Mouse (Mus musculus): ENCODE results near the gene Zbtb3.
"Not testable (repeated sequence)": the region's sequence is repeated elsewhere in the genome, so short reads cannot be mapped to it uniquely, and the experiment has no call there.

Zbtb3 gene

GRCm38 (mm10) chr19:8803879-8804660, 1.7 kb downstream of the Zbtb3 start:
- no peak for DNase-seq

GRCm38 (mm10) chr19:8806810-8807209, 4.5 kb downstream of the Zbtb3 start:
- DNase-seq: no peak

- no peak for DNase-seq
Measured at GRCm38 (mm10) chr19:8815812-8816211, 13.5 kb downstream of the Zbtb3 start.

- DNase-seq: no peak
Measured at GRCm38 (mm10) chr19:8817001-8817400, 14.6 kb downstream of the Zbtb3 start.

- no peak for DNase-seq
Measured at GRCm38 (mm10) chr19:8818301-8818798, 16.0 kb downstream of the Zbtb3 start.

DNA sequence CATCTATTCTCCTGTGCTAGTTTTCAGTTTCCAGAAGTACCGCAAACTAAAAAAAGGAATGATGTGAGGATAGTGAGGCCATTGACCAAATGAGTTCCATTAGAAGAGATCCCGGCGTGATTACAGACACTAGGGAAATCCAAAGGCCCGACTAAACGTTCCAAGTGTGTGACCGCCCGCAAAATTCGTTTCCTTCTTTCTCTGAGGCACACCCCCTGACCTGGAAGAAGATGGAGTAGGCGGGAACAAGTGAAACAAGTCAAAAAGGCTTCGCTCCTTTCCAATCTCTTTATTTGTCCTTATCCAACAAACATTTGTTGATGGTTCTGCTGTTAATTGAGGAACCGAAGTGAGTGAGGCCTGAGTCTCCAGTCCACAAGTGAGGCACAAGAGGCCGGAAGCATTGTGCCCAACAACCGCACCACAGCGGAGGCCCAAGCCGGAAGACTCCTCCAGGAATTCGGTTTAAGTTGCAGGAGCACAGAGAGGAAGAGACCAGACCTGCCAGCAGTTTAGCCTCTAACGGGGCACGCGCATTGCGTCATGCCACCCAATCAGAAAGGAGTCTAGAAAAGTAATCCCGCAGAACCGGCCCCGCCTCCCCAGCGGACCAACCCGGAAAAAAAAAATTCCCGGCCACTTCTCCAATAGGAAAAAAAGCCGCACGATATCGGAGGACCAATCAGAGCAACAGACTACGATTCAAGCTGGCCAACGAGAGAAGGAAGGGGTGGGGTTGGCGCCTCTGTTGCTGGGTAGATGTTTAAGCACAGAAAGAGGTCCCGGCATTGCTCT, 16.6 kb downstream of the Zbtb3 start, which contains the start of gene Ttc9c:
Gene Ttc9c (minus strand): TSS at position 533 of the 795 bp plus-strand sequence.
- peak; percentile 96 for DNase-seq

GRCm38 (mm10) chr19:8819596-8820423, 17.5 kb downstream of the Zbtb3 start, which contains the start of gene Hnrnpul2:
Hnrnpul2 (plus strand) TSS chr19:8820010.
- peak; percentile 98 for DNase-seq

GRCm38 (mm10) chr19:8820424-8820956, 18.1 kb downstream of the Zbtb3 start:
- no peak for DNase-seq

DNA sequence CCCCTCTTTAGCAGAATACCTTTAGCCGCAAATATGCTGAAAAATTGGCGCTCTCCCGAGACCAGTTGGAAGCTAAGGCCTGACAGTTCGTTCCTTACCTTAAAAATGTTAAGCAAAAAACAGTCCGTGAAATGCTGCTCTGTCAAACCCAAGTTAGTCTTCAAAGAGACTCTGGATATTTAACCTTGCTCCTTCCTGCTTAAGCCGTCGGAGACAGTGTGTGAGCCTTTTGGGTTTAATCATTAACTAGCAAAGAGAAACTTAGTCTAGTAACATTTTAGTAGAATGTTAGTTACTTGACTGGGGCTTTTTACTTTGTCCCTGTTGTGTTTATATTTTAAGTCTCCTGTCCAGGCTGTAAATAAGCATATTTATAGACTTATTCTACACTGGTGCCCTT, 18.8 kb downstream of the Zbtb3 start:
- no peak for DNase-seq

DNA sequence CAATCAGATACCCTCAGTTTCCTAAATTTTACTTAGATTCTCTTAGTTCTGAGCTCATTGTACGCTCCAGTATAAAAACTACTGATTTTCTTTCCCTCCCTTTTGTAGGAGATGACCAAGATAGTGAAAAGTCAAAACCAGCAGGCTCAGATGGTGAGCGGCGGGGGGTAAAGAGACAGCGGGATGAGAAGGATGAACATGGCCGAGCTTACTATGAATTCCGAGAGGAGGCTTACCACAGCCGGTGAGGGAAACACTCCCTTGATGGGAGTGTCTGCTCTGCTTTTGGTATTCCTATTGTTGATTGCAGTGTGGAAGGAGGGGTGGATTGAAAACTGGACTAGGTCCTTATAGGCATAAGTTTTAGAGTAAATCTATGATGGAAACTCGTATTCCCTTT, 20.3 kb downstream of the Zbtb3 start:
- no peak for DNase-seq

DNA sequence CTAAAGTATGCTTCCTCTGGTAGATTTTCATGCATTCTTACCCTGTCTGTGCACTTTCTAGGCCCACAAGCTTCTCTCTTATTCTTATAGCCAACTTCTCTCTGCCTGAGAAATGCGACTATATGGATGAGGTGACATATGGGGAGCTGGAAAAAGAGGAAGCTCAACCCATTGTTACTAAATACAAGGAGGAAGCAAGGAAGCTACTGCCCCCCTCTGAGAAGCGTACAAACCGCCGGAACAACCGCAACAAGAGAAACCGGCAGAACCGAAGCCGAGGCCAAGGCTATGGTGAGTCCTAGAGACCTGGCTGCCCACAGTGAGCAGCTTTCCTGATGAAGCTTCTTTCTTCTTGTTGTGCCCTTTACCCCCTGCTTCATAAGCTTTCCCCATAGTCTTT, 27.3 kb downstream of the Zbtb3 start, which contains the start of gene AC129217.1:
Gene AC129217.1 (plus strand): TSS at position 114 of the 400 bp plus-strand sequence.
- DNase-seq: no peak

GRCm38 (mm10) chr19:8830664-8831063, 28.3 kb downstream of the Zbtb3 start:
- DNase-seq: no peak

DNA sequence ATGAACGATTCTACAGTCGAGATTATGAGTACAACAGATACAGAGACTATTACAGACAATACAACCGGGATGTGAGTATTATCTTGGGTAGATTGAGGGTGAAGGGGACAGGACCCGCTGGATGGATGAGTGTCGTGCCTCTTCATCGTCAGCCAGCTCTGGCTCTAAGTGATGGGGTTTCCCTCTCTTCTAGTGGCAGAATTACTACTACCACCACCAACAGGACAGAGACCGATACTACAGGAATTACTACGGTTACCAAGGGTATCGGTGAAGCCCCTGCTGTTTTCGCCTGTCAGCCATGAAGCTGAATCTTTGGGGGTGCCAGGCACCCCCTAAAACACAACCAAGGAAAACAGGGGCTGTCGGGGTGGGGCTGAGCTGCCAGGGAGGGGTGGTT, 28.9 kb downstream of the Zbtb3 start:
- DNase-seq: no peak

- DNase-seq: no peak
Measured at GRCm38 (mm10) chr19:8832971-8833370, 30.6 kb downstream of the Zbtb3 start.

GRCm38 (mm10) chr19:8836327-8836726, 34.0 kb downstream of the Zbtb3 start:
- DNase-seq: not testable (repeated sequence)

DNA sequence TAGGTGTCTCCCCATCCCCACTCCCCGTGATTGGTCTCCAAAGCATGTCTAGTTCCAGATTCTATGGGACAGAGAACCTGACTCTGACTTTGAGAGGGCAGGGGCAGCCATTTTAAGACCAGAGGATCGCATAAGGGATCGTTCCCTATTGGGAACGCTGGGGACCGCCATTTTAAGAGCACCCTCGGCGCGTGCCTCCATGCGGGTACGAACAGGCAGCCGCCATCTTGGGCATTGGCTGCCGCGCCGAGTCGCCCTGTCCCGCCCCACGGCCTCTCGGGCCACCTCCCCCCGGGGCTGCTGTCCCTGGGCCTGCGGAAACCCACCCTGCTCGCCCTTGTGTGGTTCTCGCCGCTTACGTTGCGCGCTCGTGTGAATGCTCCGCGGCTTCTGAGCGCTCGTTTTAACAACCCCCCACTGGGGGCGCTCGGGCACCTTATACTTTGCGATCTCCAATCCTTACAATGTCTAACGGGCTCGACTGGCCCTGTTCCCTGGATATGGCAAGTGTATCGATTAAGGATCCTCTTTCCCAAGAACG, 35.0 kb downstream of the Zbtb3 start, which contains the start of gene Bscl2:
Gene Bscl2 (plus strand): TSS at position 217 of the 541 bp plus-strand sequence.
- DNase-seq: peak; percentile 82

DNA sequence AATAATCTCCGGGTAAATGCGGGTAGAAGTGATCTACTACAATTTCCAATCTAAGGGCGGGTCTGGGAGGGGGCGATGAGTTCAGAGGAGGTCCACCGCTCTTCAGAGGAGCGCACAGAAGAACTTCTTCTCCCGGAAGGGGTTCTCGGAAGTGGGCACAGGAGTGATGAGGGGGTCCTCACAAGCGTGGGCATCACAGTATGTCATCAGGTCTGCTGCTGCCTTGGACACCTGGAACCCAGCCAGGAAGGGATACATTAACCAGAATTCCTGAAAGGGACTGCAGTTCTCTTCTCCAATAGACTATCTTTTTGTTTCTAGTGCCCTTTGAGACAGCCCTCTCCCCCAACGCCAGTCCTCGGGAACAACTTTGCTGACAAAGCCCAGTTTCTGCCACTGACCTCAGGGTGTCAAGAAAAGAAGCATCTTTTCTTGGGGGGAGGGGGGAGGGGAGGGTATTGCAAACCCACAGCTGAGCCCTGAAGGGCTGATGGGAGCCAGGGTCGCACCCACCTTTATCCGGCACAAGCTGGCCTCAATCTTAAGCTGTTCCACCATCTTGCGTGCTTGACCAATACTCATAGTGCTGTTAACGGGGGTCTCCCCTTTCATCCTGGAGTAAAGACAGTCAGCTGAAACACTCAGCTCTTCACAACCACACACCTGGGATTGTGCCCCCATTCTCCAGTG, 35.8 kb downstream of the Zbtb3 start:
- DNase-seq: peak; percentile 33

- no peak for DNase-seq
Measured at GRCm38 (mm10) chr19:8839103-8839907, 37.0 kb downstream of the Zbtb3 start, which contains the start of gene Gng3. Gng3 (minus strand) TSS chr19:8839194.

DNA sequence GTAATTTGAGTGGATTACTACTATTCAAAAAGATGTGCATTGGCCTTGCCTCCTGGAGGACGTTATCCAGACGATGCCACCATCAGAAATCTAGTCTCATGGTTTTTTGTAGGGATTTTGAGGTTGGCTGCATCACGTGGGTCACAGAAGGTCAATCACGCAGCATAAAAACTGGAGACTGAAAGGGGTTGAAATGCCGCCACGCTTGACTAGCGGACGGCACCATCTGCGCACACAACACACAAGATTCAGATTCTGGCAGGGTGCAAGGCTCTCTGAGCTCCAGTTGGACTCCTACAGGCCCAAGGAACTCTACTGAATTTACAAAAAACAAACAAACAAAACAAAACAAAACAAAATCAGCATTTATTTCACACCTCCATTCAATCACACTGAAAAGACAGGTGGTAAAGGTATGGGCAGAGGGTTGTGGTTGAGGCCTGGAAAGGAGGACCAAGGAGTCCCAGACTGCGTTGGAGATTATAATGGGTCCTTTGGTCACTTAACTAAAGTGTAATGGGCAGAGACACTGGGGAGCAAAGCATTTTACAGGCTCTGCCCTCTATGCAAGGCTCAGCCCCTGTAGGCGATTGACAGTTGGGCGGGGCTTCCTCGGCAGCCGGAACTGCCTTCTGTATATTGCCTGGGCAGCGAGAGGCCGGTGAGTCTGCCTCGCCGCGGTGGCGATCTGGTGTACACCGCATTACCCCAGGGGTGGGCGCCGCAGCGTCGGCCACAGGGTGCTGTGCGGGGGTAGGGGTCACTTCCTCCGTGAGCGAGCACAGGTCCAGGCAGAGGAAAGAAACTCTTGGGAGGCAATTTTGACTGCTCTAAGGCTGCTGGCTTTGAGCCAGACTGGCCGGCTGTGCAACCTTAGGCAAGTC, 37.8 kb downstream of the Zbtb3 start:
- peak; percentile 81 for DNase-seq
